Mouse (Mus musculus) cortical plate, adult 2 months (tissue): Measurements from ENCODE around the gene Matn3. TPM values are rescaled to one million over a fixed set of nuclear protein-coding genes. Genes with fewer than 3 reads are reported as not detected.

Experiments used
- H3K27ac ChIP-seq: fragments of 200-500 bp; 2 replicates; pipeline ENCODE4 v1.5.1; 2012; ENCODE audit warnings: low read length, control low read depth, inconsistent platforms; ENCODE audit not compliant: insufficient read depth
- H3K4me1 ChIP-seq: fragments of 200-500 bp; 2 replicates; pipeline ENCODE4 v1.6.1; 2011; ENCODE audit warnings: low read length; ENCODE audit not compliant: control insufficient read depth, insufficient read depth
- H3K4me3 ChIP-seq: fragments of 200-500 bp; 2 replicates; pipeline ENCODE4 v1.5.1; 2011; ENCODE audit warnings: mild to moderate bottlenecking, low read length, control low read depth; ENCODE audit not compliant: insufficient read depth
- CTCF ChIP-seq: fragments of 200-500 bp; IDR thresholded peaks from 2 replicates; pipeline ENCODE4 v1.5.1; 2011; ENCODE audit warnings: mild to moderate bottlenecking, control low read depth, low read length; ENCODE audit not compliant: insufficient read depth; ENCODE audit errors: extremely low read depth
- POLR2A ChIP-seq: fragments of 200-500 bp; IDR thresholded peaks from 2 replicates; pipeline ENCODE4 v1.6.1; 2011; ENCODE audit warnings: mild to moderate bottlenecking, low read length, control low read depth; ENCODE audit not compliant: insufficient read depth; ENCODE audit errors: extremely low read depth
- polyA plus RNA-seq: library from polyadenylated mRNA; depleted of rRNA; stranded (reverse); fragments of >200 nt; gene quantifications from 2 replicates; pipeline ENCODE4 v1.2.3, GENCODE M21; 2012

Matn3 gene
- polyA plus RNA-seq, 1 experiment = 0.04 TPM

DNA sequence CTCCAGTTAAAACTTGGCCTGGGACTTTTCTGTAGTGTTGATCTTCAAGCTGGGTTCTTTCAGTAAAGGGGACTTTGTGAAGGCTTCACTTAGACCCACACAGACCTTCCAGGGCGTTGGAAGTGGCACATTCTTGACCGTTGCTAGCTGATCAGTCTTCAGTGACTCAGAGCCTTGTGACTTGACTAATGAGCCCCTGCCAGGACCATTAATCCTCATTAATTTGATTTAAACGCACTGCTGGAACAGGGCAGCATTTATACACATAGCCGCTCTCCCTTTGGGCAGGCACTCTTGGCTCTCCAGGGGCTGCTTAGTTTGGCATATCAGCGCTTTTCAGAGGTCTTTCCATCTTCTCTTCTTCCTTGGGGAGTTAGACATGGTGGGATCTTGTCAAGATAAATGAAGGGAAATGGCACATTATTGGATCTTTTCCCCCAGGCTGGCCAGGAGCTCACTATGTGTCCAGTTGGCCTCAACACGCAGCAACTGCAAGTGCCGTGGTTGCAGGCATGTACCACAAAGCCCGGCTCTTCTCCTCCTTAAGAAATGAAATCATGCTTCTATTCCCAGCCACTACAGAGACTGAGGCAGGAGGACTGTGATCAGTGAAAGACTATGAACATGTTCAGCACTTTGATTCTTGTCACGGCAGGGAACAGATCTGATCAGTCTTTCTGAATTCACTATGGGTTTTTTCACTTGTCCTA is 14.0 kb downstream of the Matn3 start:
- TF ChIP-seq POLR2A (no peak), CTCF (no peak)
- Histone ChIP-seq H3K4me1 (no peaks in the 10 kb centered on the region), H3K27ac (no peak overlapping the region), H3K4me3 (no peak overlapping the region)

DNA sequence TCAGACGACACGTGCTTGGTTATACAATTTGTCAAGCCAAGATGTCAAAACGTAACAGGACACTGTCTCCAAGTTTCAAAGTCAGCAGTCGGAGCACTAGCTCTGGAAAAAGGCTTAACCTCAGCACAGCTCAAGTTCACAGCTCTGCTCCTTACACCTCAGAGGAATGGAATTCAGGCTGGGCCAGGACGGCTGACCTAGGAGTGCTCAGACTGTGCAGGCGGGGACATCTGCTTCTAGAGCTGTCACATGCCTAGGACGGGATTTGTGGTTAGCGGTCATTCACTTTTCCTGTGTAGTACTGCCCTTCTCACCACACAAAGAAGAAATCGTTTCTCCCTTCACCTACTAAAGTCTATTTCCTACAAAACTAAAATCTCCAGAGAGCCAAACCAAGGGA is 22.1 kb downstream of the Matn3 start:
- Histone ChIP-seq H3K4me3 (no peak overlapping the region), H3K27ac (no peak overlapping the region), H3K4me1 (peaks cover 3% of the 10 kb centered on the region)
- TF ChIP-seq POLR2A (no peak), CTCF (no peak)

DNA sequence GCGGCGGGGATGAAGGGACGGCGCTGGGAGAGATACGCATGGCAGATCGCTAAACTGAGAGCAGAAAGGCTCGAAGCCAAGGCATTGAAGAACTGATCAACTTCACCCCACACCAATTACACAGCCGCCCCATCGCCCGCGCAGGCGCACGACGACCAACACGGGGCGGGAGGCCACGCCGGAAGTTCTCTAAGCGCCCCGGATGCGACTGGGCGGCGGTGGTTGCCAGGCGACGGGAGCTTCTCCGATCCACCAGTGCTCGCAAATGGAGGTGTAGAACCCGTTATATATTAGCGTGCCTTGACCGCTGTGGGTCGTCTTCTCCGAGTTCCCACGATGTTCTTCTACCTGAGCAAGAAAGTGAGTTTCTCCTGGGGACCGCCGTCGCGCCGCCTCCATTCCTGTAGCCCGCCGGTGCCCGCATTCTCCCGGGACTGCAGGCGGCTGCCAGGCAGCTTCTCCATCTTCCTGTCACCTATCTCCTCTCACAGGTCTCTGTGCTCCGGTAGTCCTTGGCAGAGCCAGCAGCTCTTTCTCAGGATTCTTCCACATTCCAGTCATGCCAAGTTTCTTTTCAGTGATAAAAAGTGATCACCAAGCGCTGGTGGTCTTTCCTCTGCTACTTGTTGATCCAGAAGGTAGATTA is 26.2 kb downstream of the Matn3 start, which contains the start of gene Wdr35:
Wdr35 (plus strand) TSS at position 73 of the 646 bp plus-strand sequence.
- no peak for TF ChIP-seq CTCF
- TF ChIP-seq POLR2A = peak; percentile 85

GRCm38 (mm10) chr12:8975076-8975475 is 27.3 kb downstream of the Matn3 start:
- Histone ChIP-seq H3K4me1 (peaks cover 7% of the 10 kb centered on the region), H3K4me3 (no peak overlapping the region; the same call in 1 of the 2 replicates), H3K27ac (no peak overlapping the region)
- TF ChIP-seq CTCF (no peak), POLR2A (no peak)

More for the DNA sequence above, 26.2 kb downstream of the Matn3 start, which contains the start of gene Wdr35:
- peak within 1 kb of the TSS; percentile 59 for H3K4me3 ChIP-seq
- H3K4me1 ChIP-seq = peaks cover 7% of the 10 kb centered on the region
- no peak within 1 kb of the TSS for H3K27ac ChIP-seq

GRCm38 (mm10) chr12:8993231-8993630 is 45.5 kb downstream of the Matn3 start:
- no peak overlapping the region for H3K4me3 ChIP-seq

GRCm38 (mm10) chr12:8998318-8998717 is 50.6 kb downstream of the Matn3 start:
- H3K27ac ChIP-seq = no peak overlapping the region
- TF ChIP-seq POLR2A (no peak), CTCF (no peak)
- H3K4me3 ChIP-seq = no peak overlapping the region
- no peaks in the 10 kb centered on the region for H3K4me1 ChIP-seq

More at GRCm38 (mm10) chr12:8993231-8993630, 45.5 kb downstream of the Matn3 start:
- TF ChIP-seq POLR2A (no peak), CTCF (no peak)
- Histone ChIP-seq H3K4me1 (no peaks in the 10 kb centered on the region), H3K27ac (no peak overlapping the region)

DNA sequence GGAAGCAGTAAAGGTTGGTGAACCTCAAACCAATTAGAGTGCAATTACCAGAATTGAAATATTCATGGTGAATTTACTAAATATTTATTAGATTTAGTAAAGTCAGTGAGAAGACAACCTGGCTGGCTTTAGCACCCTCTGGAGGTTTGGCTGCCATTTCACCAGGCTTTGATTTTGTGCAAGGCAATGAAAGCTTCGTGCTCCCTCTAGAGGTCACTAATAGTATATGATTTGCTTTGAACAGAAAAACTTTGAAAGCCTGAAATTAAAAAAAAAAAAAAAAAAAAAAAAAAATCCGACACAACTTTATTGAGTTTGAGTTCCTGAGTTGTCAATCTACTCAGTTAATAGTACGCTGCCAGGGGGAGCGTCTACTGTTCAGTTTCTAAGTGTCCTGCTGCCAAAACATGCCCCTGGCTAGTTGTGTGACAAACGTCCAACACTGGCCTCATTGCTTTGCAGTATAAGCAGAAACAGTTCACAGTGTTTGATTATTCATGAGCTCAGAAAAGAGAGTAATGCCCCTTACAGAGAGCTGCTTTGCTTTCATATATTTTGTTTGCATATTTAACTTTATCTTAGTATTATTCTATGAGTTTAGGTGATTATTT is 54.4 kb downstream of the Matn3 start:
- Histone ChIP-seq H3K4me1 (no peaks in the 10 kb centered on the region), H3K27ac (no peak overlapping the region), H3K4me3 (no peak overlapping the region)
- peak; percentile 77 for TF ChIP-seq CTCF
- no peak for TF ChIP-seq POLR2A

- Histone ChIP-seq H3K4me3 (no peak overlapping the region), H3K4me1 (no peaks in the 10 kb centered on the region; the same call in 1 of the 2 replicates), H3K27ac (no peak overlapping the region)
- TF ChIP-seq CTCF = no peak
- no peak for TF ChIP-seq POLR2A
Measured at GRCm38 (mm10) chr12:9007146-9007545, 59.4 kb downstream of the Matn3 start.

DNA sequence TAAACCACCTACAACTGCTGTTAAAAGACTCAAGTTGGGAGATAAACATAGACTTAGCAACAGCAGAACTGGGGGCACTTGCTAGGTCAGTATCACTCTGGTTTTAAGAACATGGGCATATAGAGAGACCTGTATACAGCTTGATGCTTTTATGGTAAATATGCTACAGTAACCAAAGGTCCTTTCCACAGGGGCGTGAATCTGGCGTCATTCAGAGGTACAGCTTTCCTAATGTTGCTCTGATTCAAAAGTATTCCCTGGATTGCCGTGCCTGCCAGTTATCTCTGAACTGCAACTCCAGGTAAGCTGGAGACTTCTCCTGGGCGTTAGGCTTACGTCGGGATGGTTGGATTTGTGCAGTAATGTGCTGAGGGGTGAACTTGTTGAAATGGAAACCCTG is 60.1 kb downstream of the Matn3 start:
- no peak overlapping the region for H3K4me3 ChIP-seq
- no peak overlapping the region for H3K27ac ChIP-seq
- no peaks in the 10 kb centered on the region; the same call in 1 of the 2 replicates for H3K4me1 ChIP-seq
- TF ChIP-seq CTCF = no peak
- no peak for TF ChIP-seq POLR2A

GRCm38 (mm10) chr12:9010311-9010710 is 62.6 kb downstream of the Matn3 start:
- Histone ChIP-seq H3K4me1 (no peaks in the 10 kb centered on the region; the same call in 1 of the 2 replicates), H3K4me3 (no peak overlapping the region), H3K27ac (no peak overlapping the region)
- TF ChIP-seq POLR2A (no peak), CTCF (no peak)
